Mouse (Mus musculus): ENCODE measurements around the gene Gtf2e1.

- no peak for TF ChIP-seq CTCF (IDR thresholded peaks at IDR 0.05; ENCODE audit: borderline replicate concordance, insufficient read depth, low read depth, low read length)
- TF ChIP-seq POLR2A (IDR thresholded peaks at IDR 0.05; ENCODE audit: borderline replicate concordance, insufficient read depth, low read length): no peak
These were observed 12.8 kb downstream of the Gtf2e1 start for GRCm38 (mm10) chr16:37526688-37527223.
